Mouse (Mus musculus): Measurements from ENCODE around the gene Il25.

Il25 gene

DNA sequence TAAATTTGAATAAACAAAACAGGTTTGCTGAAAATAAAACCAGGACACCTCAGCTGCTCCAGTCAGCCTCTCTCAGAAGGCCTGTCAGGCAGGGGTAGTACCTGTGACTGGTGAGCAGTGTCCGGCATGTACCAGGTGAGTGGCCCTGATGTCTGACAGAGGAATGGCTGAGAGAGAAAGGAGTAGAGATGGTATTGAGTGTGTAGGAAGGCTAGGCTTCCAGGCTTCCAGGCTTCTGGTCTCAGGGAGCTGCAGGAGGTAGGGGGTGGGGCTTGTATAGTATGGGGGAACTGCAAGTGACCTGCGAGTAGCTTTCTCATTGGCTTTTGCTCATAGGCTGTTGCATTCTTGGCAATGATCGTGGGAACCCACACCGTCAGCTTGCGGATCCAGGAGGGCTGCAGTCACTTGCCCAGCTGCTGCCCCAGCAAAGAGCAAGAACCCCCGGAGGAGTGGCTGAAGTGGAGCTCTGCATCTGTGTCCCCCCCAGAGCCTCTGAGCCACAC lies at the start of gene Il25:
TSS of gene Il25 (plus strand) at position 51 of the 506 bp plus-strand sequence.
- no peak for DNase-seq (ENCODE audit: extremely low spot score, low read depth, low spot score)

DNA sequence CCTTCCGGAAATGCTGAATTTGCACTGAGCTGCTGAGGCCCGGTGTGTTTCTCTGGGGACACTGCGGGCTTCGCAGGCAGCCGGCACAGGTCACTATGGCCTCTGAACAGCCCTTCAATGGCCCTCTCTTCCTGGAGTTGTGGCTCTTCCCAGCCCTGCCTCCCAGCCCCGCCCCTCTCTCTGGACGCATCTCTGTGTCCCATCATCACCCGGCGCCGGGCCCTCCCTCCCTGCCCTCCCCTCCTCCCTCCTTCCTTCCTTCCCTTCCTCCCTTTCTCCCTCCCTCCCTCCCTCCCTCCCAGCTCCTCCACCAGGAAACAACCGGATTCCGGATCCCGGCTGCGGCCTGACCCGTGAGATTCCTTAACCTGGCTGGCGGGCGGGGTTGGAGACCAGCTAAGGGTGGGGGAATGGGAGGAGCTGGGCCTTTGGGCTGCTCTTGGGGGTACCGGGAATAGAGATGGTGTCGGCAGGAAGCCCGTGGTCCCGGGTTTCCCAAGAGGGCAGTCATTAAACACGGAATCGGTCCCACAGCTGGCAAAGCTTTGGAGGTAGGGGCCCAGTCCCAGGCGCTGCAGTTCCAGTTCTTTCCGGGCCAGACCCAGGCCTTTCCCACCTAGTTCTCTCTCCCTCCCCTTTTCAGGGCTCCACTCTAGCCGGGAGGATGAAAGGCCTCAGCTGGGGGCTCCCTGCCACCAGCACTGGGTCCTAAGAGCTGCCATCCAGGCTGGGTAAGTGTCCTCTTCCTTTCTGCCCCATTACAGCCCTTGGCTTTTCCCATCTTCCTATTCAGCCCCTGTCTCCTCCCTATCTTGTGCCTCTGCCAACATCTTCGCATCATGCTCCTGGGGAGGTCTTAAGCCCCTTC lies 49.1 kb upstream of the Il25 start, which contains the start of the genes Bcl2l2 and Gm20521:
TSS of gene Bcl2l2 (plus strand) at position 224 of the 868 bp plus-strand sequence.
TSS of gene Gm20521 (plus strand) at position 288 of the 868 bp plus-strand sequence.
- no peak for DNase-seq (ENCODE audit: extremely low spot score, low read depth, low spot score)

DNA sequence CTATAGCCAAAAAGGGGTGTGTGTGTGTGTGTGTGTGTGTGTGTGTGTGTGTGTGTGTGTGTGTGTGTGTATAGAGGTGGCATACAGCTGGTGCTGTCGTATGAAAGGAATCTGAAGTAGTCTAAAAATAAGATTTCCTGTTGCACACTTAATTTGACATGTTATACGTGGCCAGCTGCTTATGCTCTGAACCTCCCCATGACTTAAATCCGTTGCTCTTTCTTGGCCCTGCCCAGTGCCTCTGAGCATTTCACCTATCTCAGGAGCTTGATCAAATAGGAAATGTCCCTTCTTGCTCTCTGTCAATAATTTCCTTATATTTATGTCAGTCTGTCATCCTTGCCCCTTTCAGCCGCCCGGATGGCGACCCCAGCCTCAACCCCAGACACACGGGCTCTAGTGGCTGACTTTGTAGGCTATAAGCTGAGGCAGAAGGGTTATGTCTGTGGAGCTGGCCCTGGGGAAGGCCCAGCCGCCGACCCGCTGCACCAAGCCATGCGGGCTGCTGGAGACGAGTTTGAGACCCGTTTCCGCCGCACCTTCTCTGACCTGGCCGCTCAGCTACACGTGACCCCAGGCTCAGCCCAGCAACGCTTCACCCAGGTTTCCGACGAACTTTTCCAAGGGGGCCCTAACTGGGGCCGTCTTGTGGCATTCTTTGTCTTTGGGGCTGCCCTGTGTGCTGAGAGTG lies 48.3 kb upstream of the Il25 start:
- DNase-seq (ENCODE audit: extremely low spot score, low read depth, low spot score) = no peak

DNA sequence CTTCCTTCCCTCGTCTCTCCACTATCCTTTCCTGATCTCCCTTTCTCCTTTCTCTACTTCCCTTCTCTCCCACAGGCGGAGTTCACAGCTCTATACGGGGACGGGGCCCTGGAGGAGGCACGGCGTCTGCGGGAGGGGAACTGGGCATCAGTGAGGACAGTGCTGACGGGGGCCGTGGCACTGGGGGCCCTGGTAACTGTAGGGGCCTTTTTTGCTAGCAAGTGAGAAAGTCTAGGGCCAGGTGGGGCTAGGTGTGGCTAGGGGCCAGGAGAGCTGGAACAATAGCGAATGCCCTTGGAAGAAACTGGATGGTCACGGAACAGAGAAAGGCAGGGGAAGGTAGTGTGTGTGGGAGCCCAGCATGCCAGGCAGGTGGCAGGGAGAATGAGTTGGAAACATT lies 47.2 kb upstream of the Il25 start:
- DNase-seq (ENCODE audit: extremely low spot score, low read depth, low spot score) = no peak

DNA sequence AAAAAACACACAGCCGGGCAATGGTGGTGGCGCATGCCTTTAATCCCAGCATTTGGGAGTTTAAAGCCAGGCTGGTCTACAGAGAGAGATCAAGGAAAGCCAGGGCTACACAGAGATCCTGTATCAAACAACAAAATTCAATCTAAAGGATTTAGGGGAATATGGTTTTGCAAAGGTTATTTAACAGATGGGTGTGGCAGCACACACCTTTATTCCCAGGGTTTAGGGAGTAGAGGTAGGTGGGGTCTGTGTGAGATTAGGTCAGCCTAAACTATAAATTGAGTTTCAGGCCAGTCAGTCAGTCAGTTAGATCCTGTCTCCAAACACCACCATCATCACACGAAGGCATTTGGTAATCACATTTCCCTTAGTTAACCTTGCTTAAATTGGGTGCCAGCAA lies 40.3 kb upstream of the Il25 start, which contains the start of gene Pabpn1:
TSS of gene Pabpn1 (plus strand) at position 301 of the 400 bp plus-strand sequence.
- DNase-seq (ENCODE audit: extremely low spot score, low read depth, low spot score) = no peak

DNA sequence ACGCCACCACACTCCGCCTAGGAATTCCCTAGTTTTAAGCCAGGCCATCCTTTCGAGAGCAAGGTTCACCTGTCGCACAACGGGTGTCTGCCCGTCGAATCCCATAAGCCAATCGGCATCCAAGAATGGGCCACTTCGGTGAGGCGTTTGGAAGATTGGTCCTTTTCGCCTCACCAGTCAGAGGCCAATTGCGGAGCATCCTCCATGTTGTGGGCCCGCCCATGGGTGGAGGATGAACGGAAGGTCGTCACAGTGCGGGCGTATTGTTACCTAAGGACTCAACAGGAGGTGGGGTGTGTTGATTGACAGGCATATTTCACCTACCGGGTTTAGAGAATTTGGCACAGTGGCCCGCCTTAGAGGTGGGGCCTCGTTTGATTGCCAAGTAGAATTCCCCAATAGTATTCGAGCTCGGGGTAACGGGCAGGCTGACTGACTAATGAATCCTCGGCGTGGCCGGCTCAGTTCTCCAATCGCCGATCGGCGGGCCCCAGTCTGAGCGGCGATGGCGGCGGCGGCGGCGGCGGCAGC lies 38.8 kb upstream of the Il25 start:
- peak; percentile 99 for DNase-seq (ENCODE audit: extremely low spot score, low read depth, low spot score)

DNA sequence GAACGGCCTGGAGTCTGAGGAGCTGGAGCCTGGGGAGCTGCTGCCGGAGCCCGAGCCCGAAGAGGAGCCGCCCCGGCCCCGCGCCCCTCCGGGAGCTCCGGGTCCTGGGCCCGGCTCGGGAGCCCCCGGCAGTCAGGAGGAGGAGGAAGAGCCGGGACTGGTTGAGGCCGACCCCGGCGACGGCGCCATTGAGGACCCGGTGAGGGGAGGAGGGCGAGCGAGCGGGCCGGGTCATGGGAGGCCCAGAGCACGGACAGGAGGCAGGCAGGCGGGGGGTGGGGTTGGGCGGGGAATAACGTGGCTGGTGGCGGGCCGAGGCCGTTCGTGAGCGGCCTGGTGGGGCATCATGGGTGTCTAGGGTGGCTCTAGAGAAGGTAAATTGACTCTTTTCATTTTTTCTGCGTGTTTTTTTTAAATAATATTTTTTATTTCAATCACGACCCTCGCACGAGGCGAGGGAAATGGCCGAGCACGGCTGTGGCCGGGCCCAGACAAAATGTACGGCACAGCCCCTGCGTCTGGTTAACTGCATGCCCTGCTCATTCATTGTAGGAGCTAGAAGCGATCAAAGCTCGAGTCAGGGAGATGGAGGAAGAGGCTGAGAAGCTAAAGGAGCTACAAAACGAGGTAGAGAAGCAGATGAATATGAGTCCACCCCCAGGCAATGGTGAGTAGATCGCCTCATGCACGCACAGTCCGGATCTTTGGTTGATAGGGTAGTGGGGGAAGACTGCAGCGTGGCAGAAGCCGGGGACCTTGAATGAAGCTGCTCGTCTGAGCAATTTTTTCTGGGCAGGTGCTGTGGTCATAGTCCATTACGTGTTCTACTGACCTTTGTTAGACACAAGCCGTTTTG lies 38.0 kb upstream of the Il25 start:
- no peak for DNase-seq (ENCODE audit: extremely low spot score, low read depth, low spot score)

DNA sequence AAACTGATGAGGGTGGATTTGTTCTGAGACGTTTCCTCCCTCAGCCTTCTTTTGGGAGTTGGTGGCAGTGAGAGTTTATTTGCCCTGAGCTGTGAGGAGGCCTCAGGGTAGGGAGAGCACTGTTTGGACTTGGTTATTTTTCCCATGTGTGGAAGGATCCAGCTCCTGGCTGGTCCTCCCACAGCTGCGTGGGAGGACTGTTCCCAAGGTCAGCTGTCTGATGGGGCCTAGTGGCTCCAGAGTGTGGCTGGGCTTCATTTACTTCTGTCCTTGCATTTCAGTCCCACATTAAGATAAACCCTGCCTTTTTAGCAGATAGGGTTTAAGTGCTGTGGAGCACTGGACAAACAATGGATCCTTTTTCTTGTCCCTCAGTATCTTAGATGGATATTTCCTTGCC lies 35.0 kb upstream of the Il25 start:
- no peak for DNase-seq (ENCODE audit: extremely low spot score, low read depth, low spot score)

DNA sequence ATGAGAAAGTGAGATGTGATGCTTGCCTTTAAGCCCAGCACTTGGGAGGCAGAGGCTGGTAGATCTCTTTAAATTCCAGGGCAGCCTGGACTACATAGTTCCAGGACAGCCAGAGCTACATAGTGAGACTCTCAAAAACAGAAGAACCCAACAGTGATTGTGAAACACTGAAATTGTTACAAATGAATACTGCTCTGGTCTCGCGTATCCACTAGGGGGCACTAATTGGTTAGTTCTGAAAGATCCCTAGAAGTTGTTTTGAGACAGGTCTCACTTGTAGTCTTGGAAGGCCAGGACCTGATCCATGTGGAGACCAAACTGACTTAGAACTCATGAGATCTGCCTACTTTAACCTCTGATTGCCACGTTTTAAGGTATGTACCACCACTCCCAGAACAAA lies 32.1 kb upstream of the Il25 start:
- no peak for DNase-seq (ENCODE audit: extremely low spot score, low read depth, low spot score)

DNA sequence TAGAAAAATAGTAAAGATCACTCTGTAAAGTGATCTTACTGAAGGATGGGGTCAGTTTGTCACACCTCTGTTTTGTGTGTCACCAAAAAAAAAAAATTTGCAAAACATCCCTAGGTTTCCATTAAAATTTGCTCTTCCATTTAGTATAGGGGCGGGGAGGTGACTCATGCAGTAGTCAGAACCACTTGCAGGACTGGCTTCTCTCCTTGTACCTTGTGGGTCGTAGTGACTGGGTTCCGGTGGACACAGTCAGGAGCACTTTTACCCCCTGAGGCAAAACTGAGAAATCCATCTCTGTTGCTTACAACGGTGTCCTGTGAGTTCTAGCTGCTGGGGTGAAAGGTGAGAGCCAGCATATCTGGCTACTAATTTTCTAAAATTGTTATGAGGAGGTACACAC lies 28.9 kb upstream of the Il25 start:
- DNase-seq (ENCODE audit: extremely low spot score, low read depth, low spot score) = no peak

DNA sequence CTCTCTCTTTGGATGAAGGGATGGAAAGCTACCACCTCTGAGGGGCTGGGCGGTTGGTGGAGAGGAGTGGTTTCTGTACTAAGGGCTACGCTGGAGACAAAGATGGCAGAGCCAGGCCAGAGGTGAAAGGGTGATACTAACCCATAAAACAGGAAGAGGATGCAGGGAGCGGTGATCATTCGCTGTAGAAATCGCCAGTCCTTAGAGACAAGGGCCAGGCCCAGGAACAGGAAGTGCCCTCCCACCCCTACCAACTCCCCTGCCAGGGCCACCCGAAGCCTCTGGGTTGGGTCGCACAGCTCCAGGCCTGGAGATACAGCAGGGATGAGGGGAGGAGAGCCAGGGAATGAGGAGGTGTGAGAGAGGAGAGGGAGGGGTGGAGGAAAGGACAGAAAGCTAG lies 23.8 kb upstream of the Il25 start:
- DNase-seq (ENCODE audit: extremely low spot score, low read depth, low spot score) = no peak

DNA sequence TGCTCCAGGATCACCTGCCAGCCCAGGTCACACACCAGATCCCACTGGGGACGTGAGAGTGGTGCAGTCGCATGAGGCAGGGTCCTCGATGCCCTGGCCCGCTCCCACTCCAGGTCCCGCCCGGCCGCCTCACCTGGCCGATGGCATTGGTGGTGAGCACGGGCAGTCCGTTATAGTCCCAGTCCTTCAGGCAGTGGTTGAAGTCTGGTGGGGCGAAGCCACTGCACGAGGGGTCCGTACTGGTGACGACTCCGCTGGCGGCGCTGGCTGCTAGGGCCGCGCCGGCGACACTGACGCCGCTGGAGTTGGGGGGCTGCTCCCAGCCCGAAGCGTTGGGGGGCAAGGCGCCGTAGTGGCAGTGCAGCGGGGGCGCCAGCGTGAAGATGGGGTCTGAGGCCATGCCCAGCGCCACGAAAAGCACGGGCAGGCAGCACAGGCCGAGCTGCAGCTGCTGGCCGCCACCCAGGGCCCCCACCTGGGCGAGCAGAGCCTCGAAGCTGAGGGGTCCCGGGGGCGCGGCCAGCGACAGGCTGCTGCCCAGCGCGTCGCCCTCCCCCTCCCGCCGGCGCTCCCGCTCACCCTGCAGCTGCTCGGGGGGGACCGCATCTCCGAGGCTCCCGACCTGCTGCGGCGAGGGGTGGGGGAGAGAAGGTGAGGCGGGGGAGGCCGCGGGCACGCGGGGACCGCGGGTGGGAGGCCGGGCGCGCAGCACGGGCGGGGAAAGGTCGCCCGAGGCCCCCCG lies 20.2 kb upstream of the Il25 start:
- no peak for DNase-seq (ENCODE audit: extremely low spot score, low read depth, low spot score)

DNA sequence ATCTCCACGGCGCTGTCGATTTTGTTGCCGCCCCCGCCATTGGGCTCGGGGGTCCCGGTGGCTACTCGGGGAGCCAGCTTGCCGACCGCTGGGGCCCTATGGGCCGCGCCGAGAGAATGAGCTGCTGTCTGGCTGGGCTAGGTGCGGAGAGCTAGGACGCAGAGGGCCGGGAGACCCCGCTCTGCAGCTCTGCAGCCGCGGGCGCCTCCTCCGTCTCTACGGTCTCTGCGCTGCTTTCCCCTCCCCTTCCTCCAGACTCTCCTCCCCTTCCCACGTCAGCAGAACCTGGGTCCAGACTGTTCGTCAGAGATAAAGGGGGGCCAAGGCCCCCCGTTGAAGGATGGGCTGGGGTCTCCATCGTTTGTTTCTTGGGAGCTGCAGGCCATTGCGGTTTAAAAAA lies 19.6 kb upstream of the Il25 start, which contains the start of gene Slc22a17:
TSS of gene Slc22a17 (minus strand) at position 247 of the 400 bp plus-strand sequence.
- no peak for DNase-seq (ENCODE audit: extremely low spot score, low read depth, low spot score)

DNA sequence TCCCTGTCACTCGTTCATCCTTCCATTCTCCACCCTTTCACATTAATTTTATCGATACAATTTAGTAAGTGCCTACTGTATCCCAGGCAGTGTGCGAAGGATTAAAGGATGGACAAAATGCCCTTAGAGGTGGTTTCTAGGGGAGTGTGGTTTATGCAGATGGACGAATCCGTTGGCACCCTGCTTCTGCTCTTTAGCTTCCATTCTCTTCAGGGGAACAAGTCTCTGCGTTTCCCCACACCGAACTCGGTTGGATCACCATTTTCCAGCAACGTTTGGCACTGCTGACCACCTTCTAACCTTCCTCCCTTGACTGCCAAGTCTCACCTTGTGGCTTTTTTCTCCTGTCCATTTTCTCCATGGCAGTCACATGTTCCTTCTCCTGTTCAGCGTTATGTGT lies 19.2 kb upstream of the Il25 start:
- no peak for DNase-seq (ENCODE audit: extremely low spot score, low read depth, low spot score)

DNA sequence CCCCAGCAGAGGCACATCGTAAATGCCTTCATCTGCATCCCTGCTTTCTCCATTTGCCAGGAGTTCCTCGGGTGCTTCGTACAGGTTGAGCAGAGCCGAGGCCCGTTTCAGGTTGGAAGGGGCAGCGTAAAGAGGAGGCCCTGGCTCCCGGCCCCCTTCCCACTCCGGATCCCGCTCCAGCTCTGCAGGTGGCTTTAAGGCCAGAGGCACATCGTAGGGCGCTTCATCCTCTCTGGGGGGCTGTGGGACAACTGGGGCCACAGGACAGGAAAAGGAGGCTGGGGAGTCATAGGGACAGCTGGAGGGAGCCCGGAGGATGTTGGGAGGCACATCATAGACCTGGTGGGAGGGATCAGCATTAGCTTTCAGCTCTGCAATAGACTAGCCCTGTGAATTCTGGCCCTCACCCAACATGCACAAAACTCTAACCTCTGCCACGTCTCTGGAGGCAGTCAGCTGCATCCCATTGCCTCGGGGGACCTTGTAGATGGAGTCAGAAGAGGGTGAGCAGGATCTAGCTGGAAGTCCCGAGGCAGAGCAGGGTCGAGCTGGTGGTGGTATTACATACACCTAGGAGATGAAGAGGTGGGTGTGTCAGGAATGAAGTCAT lies 12.3 kb upstream of the Il25 start:
- DNase-seq (ENCODE audit: extremely low spot score, low read depth, low spot score) = no peak

DNA sequence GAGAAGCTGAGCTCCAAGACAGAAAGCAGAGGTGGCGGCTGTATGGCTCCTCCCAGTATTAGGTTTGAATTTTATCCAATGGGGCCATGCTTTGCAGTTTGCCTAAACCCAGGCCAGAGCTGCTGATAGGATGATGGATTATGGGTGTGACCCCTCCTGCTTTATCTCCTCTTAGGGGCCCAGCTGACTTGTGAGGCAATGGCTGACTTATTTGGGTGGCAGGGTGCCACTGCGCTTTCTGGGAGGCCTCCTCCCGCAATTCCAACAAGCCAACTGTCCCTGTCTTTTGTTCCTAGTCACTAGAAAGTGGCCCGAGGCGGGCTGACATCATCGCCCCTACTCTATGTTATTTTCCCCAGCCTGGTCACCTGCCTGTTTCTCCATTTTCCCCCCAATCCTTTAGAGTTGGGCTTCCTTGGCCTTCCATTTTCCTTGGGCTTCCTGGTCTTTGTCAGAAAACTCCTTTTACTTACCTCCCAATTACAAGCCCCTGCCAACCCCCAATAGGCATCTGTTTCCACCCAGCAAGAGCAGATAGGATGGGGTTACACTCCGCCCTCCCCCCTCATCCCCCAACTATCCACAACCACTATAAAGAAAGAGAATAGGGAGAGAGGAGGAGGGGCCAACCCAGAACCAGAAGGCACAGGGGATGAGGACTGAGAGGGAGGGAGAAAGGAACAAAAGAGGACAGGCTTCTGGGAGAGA lies 7.7 kb upstream of the Il25 start:
- no peak for DNase-seq (ENCODE audit: extremely low spot score, low read depth, low spot score)

DNA sequence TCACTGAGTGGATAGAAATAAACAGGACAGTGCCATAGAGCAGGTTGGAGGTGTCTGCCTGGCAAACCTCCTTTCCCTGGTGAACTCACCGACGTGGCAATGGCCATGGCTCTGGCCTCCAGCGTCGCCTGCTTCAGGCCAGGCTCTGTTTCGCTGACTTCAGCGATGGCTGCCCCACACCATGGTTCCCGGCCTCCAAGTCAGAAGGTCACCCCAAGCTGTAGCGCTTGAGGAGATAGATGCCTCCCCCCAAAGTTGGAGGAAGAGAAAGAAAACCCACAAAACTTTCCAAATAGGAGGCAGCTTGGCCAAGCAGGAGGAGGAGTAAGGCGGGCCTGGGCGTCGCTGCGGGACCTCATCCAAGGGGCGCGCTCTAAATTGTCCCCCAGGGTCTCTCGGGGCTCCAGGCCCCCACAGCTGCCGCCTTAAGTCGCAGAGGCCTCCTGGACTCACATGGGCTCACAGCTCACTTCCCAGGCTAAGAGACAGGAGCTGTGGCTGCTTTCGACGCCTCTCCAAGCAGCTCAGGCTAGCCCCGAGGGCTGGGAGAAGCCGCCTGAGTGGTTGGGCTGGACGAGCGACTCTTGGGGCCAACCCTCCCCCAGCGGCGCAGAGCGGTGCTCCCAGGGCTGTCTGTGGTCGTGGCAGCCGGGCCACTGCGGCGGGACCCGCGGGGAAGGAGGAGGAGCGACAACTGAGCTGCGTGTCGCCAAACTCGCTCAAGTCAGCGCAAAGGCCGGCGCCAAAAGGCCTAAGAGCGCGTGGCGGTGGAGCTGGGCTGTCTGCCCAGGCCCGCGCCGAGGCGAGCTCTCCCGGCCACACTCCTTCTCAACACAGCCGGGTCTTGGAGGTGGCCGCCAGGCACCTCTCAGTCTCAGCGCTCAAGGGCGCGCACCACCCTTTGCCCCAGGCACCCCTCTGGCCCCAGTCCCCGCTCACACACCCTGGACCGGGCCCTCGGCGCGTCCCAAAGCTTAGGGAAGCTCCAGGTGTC lies 6.8 kb upstream of the Il25 start, which contains the start of gene Efs:
TSS of gene Efs (minus strand) at position 778 of the 994 bp plus-strand sequence.
- no peak for DNase-seq (ENCODE audit: extremely low spot score, low read depth, low spot score)

Data from hindlimb bud, embryonic 11.5 days (tissue).